ENCODE assay signal across 14 mouse cellular contexts in the genomic region with DNA sequence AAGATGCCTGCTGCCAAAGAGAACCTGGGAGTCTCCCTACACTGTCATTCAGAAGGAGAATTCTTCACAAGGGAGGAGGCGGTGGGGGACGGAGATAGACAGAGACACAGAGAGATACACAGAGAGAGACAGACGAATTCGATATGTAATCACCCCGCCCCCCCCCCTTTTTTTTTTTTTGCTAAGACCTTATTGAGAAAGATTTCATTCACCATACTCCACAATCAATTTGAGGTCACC. TPM values are rescaled to one million over a fixed set of nuclear protein-coding genes. Genes with fewer than 3 reads are reported as not detected.
DNase-seq lines count a peak whose midpoint lies in the region; ATAC-seq and TF ChIP-seq lines count a peak whose summit lies in the region.
"Had no signal": no experiment of that assay in that cellular context is flagged by ENCODE, and none has a peak within 500 bp of the region (broad histone marks: within the 10 kb centered on the region; RNA-seq: fewer than 3 reads in every experiment).

TSS of gene Nkx2-5 (minus strand) at position 101 of the 240 bp plus-strand sequence.

- H3K4me2 ChIP-seq in kidney, embryonic 15.5 days = peak within 1 kb of the TSS; percentile 37
- H3K4me2 ChIP-seq in heart, embryonic 15.5 days = peak within 1 kb of the TSS; percentile 69
- peak within 1 kb of the TSS; percentile 32 for H3K4me2 ChIP-seq in stomach, embryonic 16.5 days (ENCODE audit: low read depth, low read length)

- H3K4me1 ChIP-seq in kidney, embryonic 15.5 days = peaks cover 19% of the 10 kb centered on the region
- peaks cover 14% of the 10 kb centered on the region for H3K4me1 ChIP-seq in testis, adult 2 months (ENCODE audit: control insufficient read depth, insufficient read depth, low read length)
- peaks cover 11% of the 10 kb centered on the region for H3K4me1 ChIP-seq in heart, embryonic 15.5 days (replicated peaks)
- peaks cover 9% of the 10 kb centered on the region for H3K4me1 ChIP-seq in stomach, embryonic 16.5 days (ENCODE audit: control insufficient read depth, insufficient read depth, low read length)

- no peak within 1 kb of the TSS for H3K9ac ChIP-seq in kidney, embryonic 15.5 days
- peak within 1 kb of the TSS; percentile 71 for H3K9ac ChIP-seq in heart, embryonic 15.5 days
- no peak within 1 kb of the TSS for H3K9ac ChIP-seq in stomach, embryonic 16.5 days (ENCODE audit: low read length)

- no peak within 1 kb of the TSS for H3K27ac ChIP-seq in kidney, embryonic 15.5 days
- no peak within 1 kb of the TSS for H3K27ac ChIP-seq in testis, adult 2 months (ENCODE audit: control insufficient read depth, insufficient read depth, low read depth, low read length)
- H3K27ac ChIP-seq in heart, embryonic 15.5 days = peak within 1 kb of the TSS; percentile 86
- no peak within 1 kb of the TSS for H3K27ac ChIP-seq in stomach, embryonic 16.5 days (ENCODE audit: low read length)

- 0 out of 2 replicates have a peak within 1 kb of the TSS, but pooled peaks have one; percentile 16 for H3K4me3 ChIP-seq in kidney, embryonic 15.5 days (replicated peaks)
- H3K4me3 ChIP-seq in testis, adult 2 months (ENCODE audit: control insufficient read depth, low read depth, low read length) = peak within 1 kb of the TSS; percentile 32
- peak within 1 kb of the TSS; percentile 73 for H3K4me3 ChIP-seq in heart, embryonic 15.5 days
- H3K4me3 ChIP-seq in stomach, embryonic 16.5 days (replicated peaks; ENCODE audit: low read length) = peak within 1 kb of the TSS; percentile 7

- no peak for TF ChIP-seq POLR2A in testis, adult 2 months (IDR thresholded peaks at IDR 0.05; ENCODE audit: control insufficient read depth, low read depth, low read length)

- no peak for TF ChIP-seq CTCF in testis, adult 2 months (IDR thresholded peaks at IDR 0.05; ENCODE audit: control insufficient read depth, insufficient read depth, insufficient replicate concordance, low read depth, low read length)

- no peaks in the 10 kb centered on the region for H3K36me3 ChIP-seq in kidney, embryonic 15.5 days
- no peaks in the 10 kb centered on the region for H3K36me3 ChIP-seq in testis, adult 2 months (ENCODE audit: control insufficient read depth, insufficient read depth, low read length)
- H3K36me3 ChIP-seq in heart, embryonic 15.5 days = no peaks in the 10 kb centered on the region
- no peaks in the 10 kb centered on the region for H3K36me3 ChIP-seq in stomach, embryonic 16.5 days (ENCODE audit: control insufficient read depth, insufficient read depth, low read length)

- peaks cover 95% of the 10 kb centered on the region for H3K27me3 ChIP-seq in kidney, embryonic 15.5 days
- H3K27me3 ChIP-seq in testis, adult 2 months (ENCODE audit: control insufficient read depth, insufficient read depth, low read length) = peaks cover 7% of the 10 kb centered on the region
- H3K27me3 ChIP-seq in heart, embryonic 15.5 days = peaks cover 63% of the 10 kb centered on the region
- H3K27me3 ChIP-seq in stomach, embryonic 16.5 days (ENCODE audit: control insufficient read depth, insufficient read depth, low read length) = peaks cover 80% of the 10 kb centered on the region
- H3K27me3 ChIP-seq: CH12.LX had no signal

- no peak for DNase-seq in kidney, adult 9 months
- DNase-seq in testis, postnatal 14 days (ENCODE audit: low spot score) = no peak
- no peak for DNase-seq in thymus, postnatal 14 days
- DNase-seq in adrenal gland, adult 8-10 months = no peak
- DNase-seq: cerebellum, adult 8-10 months; kidney, postnatal 36 days; lung, postnatal 36 days had no signal

- under 1% methylated on average over 5 of the region's 5 CpGs for WGBS in kidney, embryonic 15.5 days
- WGBS in heart, embryonic 15.5 days = 0% methylated on average over 5 of the region's 5 CpGs
- whole genome bisulfite sequencing in stomach, embryonic 16.5 days = 0% methylated on average over 5 of the region's 5 CpGs

- ATAC-seq in kidney, embryonic 15.5 days (replicated peaks; ENCODE audit: low FRiP score) = no peak
- ATAC-seq in heart, embryonic 15.5 days (replicated peaks; ENCODE audit: insufficient number of reproducible peaks, insufficient read depth, low FRiP score, low read depth) = no peak
- no peak for ATAC-seq in stomach, embryonic 16.5 days (ENCODE audit: insufficient read depth, low FRiP score)
- ATAC-seq: hindbrain, embryonic 16.5 days had no signal

- no peaks in the 10 kb centered on the region for H3K9me3 ChIP-seq in kidney, embryonic 15.5 days (replicated peaks)
- H3K9me3 ChIP-seq in heart, embryonic 15.5 days (replicated peaks) = no peaks in the 10 kb centered on the region
- H3K9me3 ChIP-seq in stomach, embryonic 16.5 days (replicated peaks; ENCODE audit: control insufficient read depth, low read length) = no peaks in the 10 kb centered on the region

RNA-seq across cellular contexts. Expression of gene Nkx2-5, which starts in this region (rescaled TPM):
- not detected in 2 replicates for polyA plus RNA-seq in kidney, embryonic 15.5 days (2015; fragmentation: Nextera tagmentation; extraction: Ambion mirVana)
- not detected in 2 replicates for polyA plus RNA-seq in testis, adult 2 months (2012; rRNA removed)
- polyA plus RNA-seq in heart, embryonic 15.5 days (2015; fragmentation: Nextera tagmentation; extraction: Ambion mirVana) = 131 and 147 TPM in 2 replicates
- 2.3 and 4.6 TPM in 2 replicates for polyA plus RNA-seq in stomach, embryonic 16.5 days (2015; fragmentation: Nextera tagmentation; extraction: Ambion mirVana)
- not detected for total RNA-seq in adrenal gland, adult 8-10 months (2022)
- total RNA-seq: CH12.LX; left cerebral cortex, postnatal 25 days had no signal
- polyA plus RNA-seq: hindbrain, embryonic 16.5 days had no signal

Comparison
In these comparisons a context has a peak if more than half of its experiments do, and no peak if none do; other contexts are left out.
1. RNA of gene Nkx2-5 (polyA plus RNA-seq): 131 to 147 TPM in heart, embryonic 15.5 days; 2.3 to 4.6 TPM in stomach, embryonic 16.5 days, not detected in kidney, embryonic 15.5 days and not detected in testis, adult 2 months; every median in the first group is over 10 times any median in the second.
2. H3K4me3 ChIP-seq: peak in every context shown above with its lines; median percentile 73 in heart, embryonic 15.5 days; 32 in testis, adult 2 months; 16 in kidney, embryonic 15.5 days; 7 in stomach, embryonic 16.5 days.
3. Peak in every context shown above with its lines, with median percentiles within 50 percentile points of each other: H3K4me2 ChIP-seq.